Mouse (Mus musculus) cerebellum, adult 8-10 months (tissue): ENCODE data around the gene Gabrg2.

Experiments used
- DNase-seq: peaks from one replicate; pipeline ENCODE4 v3.0.0; 2022

Gabrg2 gene

DNA sequence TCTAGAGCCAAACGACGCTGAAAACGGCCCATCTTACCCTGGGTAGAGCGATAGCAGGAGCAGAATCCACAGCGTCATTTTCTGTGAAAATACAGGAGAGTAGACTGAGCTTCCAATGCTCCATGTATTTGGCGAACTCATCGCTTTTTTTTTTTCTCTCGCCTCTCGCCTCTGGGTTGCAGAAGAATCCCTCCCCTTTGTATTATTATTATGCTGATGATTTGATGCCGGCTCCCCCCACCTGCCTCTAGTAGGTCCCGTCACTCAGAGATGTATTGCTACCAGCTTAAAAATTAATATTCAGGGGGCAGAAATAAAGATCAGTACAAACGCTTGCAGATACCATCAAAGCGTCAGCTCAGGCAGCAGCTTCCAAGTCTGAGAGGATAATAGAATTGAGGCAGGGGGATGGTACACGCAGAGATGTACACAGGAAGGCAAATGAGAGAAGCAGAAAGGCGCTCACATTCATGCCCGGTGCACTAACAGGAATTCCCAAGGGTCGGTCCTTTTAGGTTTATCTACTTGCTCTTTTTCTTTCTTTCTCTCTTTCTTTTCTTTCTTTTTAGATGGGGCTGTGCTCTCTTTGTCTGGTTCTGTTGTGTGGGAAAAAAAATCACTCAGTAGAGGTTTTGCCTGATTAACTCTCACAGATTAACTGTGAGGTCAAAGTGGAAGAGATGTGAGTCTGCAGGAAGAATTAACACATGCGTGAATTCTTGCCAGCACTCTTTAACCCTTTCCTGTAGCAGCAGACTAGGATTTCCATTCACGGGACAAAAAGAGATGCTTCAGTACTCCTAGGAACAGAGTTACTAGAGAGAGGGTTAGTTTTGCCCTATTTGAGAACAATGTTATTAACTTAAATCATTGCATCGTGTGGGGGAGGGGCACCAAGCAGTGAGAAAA, at the start of gene Gabrg2:
TSS of gene Gabrg2 (minus strand) at position 668 of the 909 bp plus-strand sequence.
- peak; percentile 51 for DNase-seq

GRCm38 (mm10) chr11:42048201-42048600, 47.5 kb upstream of the Gabrg2 start:
- DNase-seq: no peak

- peak; percentile 54 for DNase-seq
These were observed 1.2 kb downstream of the Gabrg2 start for GRCm38 (mm10) chr11:41999468-41999881.

DNA sequence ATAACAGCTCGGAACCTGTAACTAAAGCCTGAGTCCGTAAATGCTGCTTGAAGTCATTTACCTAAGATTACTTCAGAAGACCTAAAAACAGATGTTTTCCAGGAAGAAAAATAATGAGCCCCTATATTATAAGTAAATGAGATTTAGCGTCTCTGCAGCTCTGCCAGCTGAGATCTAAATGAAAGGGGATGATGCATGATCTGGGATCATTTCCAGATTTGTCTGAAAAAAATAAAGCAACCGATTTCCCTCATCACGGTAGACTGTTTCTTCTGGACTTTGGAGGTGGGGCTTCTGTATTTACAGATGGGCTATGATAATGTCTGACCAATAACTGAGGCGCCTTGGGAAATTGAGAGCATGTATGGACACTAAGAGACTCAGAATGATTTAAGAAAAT, 20.5 kb downstream of the Gabrg2 start:
- no peak for DNase-seq

DNA sequence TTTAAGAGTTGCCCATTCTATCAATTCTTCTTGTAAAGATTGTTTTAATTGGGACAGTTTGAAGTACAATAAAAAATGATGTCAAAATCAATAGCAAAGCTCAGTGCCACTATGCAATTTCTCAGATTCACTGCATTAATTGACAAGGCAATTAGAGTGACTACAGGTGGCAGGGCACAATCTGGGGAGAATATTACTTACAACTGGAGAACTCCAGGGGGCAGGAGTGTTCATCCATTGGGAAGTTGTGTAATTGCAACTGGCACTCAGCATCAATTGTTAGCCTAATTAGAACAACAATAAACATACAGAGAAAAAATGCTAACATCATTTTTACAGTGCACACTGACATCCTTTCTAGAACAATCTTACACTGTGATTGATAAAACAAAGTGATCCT, 32.1 kb downstream of the Gabrg2 start:
- DNase-seq: peak; percentile 24

- DNase-seq: no peak
These were observed 38.0 kb downstream of the Gabrg2 start for GRCm38 (mm10) chr11:41962706-41963105.

- DNase-seq: no peak
These were observed 47.1 kb downstream of the Gabrg2 start for GRCm38 (mm10) chr11:41953550-41953949.

- DNase-seq: no peak
These were observed 48.8 kb downstream of the Gabrg2 start for GRCm38 (mm10) chr11:41951898-41952297.

GRCm38 (mm10) chr11:41945471-41945870, 55.2 kb downstream of the Gabrg2 start:
- no peak for DNase-seq

DNA sequence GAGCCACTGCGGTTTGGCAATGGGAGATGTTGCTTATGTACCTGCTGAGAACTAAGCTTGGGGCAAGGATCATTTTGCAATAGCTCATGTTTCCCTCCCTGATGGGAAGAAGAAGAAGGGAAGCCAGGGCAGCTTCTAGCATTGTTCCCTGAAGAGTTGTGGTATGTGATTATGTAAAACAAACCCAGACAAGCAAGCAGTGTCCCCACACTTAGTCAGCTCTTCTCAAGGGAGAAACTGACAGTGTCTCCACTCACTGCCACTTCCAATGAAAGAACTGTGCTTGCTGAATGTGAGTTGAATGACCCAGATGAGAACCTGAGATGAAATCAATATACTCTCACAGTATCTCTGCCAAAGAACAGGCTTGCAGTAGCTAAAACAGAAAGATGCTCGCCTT, 62.7 kb downstream of the Gabrg2 start:
- no peak for DNase-seq

- no peak for DNase-seq
These were observed 81.8 kb downstream of the Gabrg2 start for GRCm38 (mm10) chr11:41918864-41919263.

GRCm38 (mm10) chr11:41914066-41914465, 86.6 kb downstream of the Gabrg2 start:
- DNase-seq: no peak

DNA sequence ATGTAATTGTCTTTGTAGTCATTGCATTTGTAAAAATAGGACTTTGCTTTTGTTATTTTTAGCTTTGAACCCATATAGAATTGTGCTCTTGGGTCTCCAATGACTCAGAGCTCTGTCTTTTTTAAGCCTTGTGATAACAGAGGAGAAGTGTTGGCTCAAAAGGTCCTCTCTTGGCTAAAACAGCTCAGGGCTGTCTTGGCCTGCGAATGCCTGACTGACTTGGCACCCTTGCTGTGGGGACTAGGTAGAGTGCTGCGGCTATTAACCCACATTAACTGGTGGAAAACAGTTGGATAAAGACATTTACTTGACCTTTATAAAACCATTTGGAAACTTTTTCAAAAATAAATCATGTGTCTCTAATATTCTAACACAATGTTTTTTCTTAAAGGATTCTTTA, 97.0 kb downstream of the Gabrg2 start:
- no peak for DNase-seq
